Mouse (Mus musculus) lung, embryonic 14.5 days (tissue): ENCODE data around the gene Slc22a5. TPM values are rescaled to one million over a fixed set of nuclear protein-coding genes. Genes with fewer than 3 reads are reported as not detected.

Experiments used
- ATAC-seq: fragments of 200-750 bp; cut with Nextera tagmentation; 2 replicates; pipeline ENCODE4 v1.8.0; 2017; ENCODE audit warnings: mild to moderate bottlenecking, moderate TSS enrichment, moderate library complexity; ENCODE audit not compliant: insufficient read depth
- DNase-seq: peaks from one replicate; pipeline ENCODE4 v3.0.0-alpha.2; 2015
- H3K27ac ChIP-seq: fragments of 300-500 bp; sonication (generic); 2 replicates; pipeline ENCODE4 v1.5.1; 2014; ENCODE audit warnings: low read depth, mild to moderate bottlenecking, moderate library complexity
- H3K27me3 ChIP-seq: fragments of 300-500 bp; sonication (generic); 2 replicates; pipeline ENCODE4 v1.6.1; 2014; ENCODE audit warnings: low read length, control low read depth; ENCODE audit not compliant: insufficient read depth
- H3K36me3 ChIP-seq: fragments of 300-500 bp; sonication (generic); 2 replicates; pipeline ENCODE4 v1.6.1; 2014; ENCODE audit warnings: control low read depth; ENCODE audit not compliant: insufficient read depth
- H3K4me1 ChIP-seq: fragments of 300-500 bp; sonication (generic); 2 replicates; pipeline ENCODE4 v1.6.1; 2014; ENCODE audit warnings: antibody characterized with exemption, control low read depth; ENCODE audit not compliant: insufficient read depth
- H3K4me2 ChIP-seq: fragments of 300-500 bp; sonication (generic); 2 replicates; pipeline ENCODE4 v1.6.1; 2014; ENCODE audit warnings: mild to moderate bottlenecking
- H3K4me3 ChIP-seq: fragments of 300-500 bp; sonication (generic); 2 replicates; pipeline ENCODE4 v1.5.1; 2014; ENCODE audit warnings: low read depth, low read length
- H3K9ac ChIP-seq: fragments of 300-500 bp; sonication (generic); 2 replicates; pipeline ENCODE4 v1.6.1; 2014
- H3K9me3 ChIP-seq: fragments of 300-500 bp; sonication (generic); 2 replicates; pipeline ENCODE4 v1.6.1; 2016; ENCODE audit warnings: low read depth, low read length, control low read depth
- CTCF ChIP-seq: IDR thresholded peaks from 2 replicates; pipeline ENCODE4 v1.5.1; 2016; ENCODE audit warnings: antibody characterized with exemption, low read depth
- WGBS: fragments of 180-500 bp; shearing (Covaris S2); extraction: QIAGEN DNeasy Blood & Tissue Kit; methylation state at CpG from one replicate; pipeline ENCODE4 v1.1.7; 2014; 5-methylcytosine and 5-hydroxymethylcytosine counted together
- polyA plus RNA-seq: library from polyadenylated mRNA; unstranded; fragments of >200 nt; fragmentation: Nextera tagmentation; extraction: Ambion mirVana; gene quantifications from 2 replicates; pipeline ENCODE4 v1.2.1, GENCODE M21; 2014

Slc22a5 gene
- polyA plus RNA-seq, 1 experiment from 2014 or later: 7.6 TPM

DNA sequence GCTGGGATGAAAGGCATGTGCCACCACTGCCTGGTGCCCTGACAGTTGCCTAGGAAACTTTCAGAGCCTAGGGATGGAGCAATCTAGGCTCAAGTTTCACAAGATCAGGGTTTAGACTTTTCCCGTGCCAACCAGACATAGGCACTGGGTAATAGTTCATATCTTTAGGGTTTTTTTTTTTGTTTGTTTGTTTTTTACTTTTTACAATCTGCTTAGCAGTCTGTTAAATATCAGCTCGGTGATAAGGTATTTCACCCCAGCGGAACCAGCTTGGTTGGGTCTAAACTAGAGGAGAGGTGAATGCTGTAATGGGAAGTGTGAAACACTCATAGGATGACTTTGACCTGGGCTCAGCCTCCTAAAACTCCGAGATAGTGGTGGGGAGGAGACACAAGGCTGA is 19.6 kb upstream of the Slc22a5 start:
- Histone ChIP-seq H3K27me3 (no peaks in the 10 kb centered on the region), H3K4me3 (no peak overlapping the region), H3K4me1 (no peaks in the 10 kb centered on the region), H3K27ac (no peak overlapping the region), H3K9me3 (no peaks in the 10 kb centered on the region), H3K4me2 (no peak overlapping the region), H3K9ac (no peak overlapping the region), H3K36me3 (no peaks in the 10 kb centered on the region)
- 64% methylated on average over 4 of the region's 4 CpGs for WGBS
- ATAC-seq: no peak
- DNase-seq: no peak
- no peak for TF ChIP-seq CTCF

DNA sequence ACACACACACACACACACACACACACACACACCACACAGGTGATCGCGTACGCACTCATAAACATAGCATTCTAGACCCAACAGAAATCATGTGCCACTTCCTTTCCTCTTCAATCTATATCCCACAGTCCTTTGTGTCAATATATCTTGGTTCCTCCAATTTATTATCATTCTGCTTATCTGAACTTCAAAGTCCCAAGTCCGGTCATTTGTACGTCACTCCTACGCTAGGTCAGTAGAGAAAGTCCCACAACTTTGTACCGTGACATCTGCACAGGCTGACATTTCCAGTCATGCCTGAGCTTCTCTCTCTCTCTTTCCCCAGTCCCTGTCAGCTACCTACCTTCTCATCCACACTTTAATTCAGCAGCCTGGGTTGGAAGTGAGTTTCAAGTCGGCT is 17.2 kb upstream of the Slc22a5 start:
- WGBS: 75% methylated on average over 8 of the region's 8 CpGs
- no peaks in the 10 kb centered on the region for H3K9me3 ChIP-seq
- no peaks in the 10 kb centered on the region for H3K36me3 ChIP-seq
- H3K4me1 ChIP-seq: peaks cover 3% of the 10 kb centered on the region
- DNase-seq (no peak), ATAC-seq (no peak)
- no peaks in the 10 kb centered on the region for H3K27me3 ChIP-seq
- no peak overlapping the region for H3K9ac ChIP-seq
- H3K4me2 ChIP-seq: no peak overlapping the region
- TF ChIP-seq CTCF: no peak
- no peak overlapping the region for H3K27ac ChIP-seq
- no peak overlapping the region for H3K4me3 ChIP-seq

DNA sequence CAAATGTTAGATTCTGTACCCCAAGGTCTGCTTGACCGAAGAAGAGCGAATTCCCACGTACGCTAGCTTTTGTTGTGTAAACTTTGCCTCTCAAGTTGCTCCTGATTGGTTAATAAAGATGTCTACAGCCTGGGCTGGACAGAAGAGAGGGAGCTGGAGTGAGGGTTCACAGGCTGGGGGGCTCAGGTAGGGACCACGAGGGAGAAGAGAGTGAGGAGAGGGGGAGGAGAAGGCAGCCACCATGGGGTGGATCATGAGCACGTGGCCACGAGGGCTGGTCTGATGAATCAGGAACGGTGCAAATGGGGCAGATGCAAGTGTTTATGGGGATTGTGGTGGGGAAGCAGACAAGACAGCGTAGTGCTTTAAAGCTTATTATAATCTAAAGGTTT is 13.1 kb upstream of the Slc22a5 start:
- Histone ChIP-seq H3K9ac (no peak overlapping the region), H3K4me1 (peaks cover 3% of the 10 kb centered on the region), H3K27me3 (no peaks in the 10 kb centered on the region), H3K27ac (no peak overlapping the region), H3K36me3 (no peaks in the 10 kb centered on the region), H3K4me2 (peak overlapping the region; percentile 5; the same call in 1 of the 2 replicates), H3K9me3 (no peaks in the 10 kb centered on the region), H3K4me3 (no peak overlapping the region)
- WGBS: 53% methylated on average over 9 of the region's 9 CpGs
- ATAC-seq: no peak
- DNase-seq: no peak
- TF ChIP-seq CTCF: no peak

DNA sequence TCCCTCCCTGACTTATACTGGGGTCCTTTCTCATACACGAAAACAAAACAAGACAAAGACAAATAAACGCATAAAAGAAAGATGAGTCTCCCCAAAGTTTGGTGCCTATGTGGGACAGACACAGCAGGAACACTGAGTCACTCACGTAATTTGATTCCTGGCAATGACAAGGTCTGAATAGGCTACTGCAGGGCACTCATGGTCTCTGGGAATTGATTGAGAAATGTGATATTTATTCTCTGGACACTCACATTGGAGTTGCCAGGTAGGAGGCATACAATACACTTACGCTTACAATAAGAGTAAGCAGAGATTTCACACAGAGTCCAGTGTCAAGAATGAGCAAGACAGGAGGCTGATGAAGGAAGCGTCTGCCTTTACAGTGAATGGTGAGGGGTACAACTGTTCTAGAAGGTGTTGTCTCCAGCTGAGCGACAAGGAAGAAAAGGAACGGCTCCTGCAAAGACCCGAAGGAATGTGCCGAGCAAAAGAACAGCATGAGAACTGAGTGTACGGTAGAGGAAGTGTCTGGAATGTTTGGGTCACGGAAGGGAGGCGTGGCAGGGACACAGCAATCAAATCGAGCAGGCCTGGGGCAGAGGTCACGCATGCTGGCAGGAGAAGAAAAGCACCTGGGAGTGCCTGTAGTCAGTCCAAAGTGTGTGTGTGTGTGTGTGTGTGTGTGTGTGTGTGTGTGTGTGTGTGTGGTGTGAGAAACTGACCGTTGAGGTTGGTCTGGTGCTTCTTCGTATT is 12.5 kb upstream of the Slc22a5 start:
- Histone ChIP-seq H3K4me3 (no peak overlapping the region), H3K27me3 (no peaks in the 10 kb centered on the region), H3K27ac (no peak overlapping the region), H3K9me3 (no peaks in the 10 kb centered on the region), H3K4me2 (peak overlapping the region; percentile 5; the same call in 1 of the 2 replicates), H3K36me3 (no peaks in the 10 kb centered on the region), H3K4me1 (peaks cover 3% of the 10 kb centered on the region), H3K9ac (no peak overlapping the region)
- DNase-seq (peak; percentile 69), ATAC-seq (no peak; the same call in 1 of the 2 replicates)
- TF ChIP-seq CTCF: no peak
- 18% methylated on average over 16 of the region's 16 CpGs for WGBS

GRCm38 (mm10) chr11:53902741-53903140 is 11.3 kb upstream of the Slc22a5 start:
- TF ChIP-seq CTCF: no peak
- no peak for DNase-seq
- WGBS: 85% methylated on average over 14 of the region's 14 CpGs

GRCm38 (mm10) chr11:53900991-53901390 is 9.5 kb upstream of the Slc22a5 start:
- TF ChIP-seq CTCF: no peak
- H3K4me1 ChIP-seq: peaks cover 3% of the 10 kb centered on the region
- H3K9ac ChIP-seq: no peak overlapping the region
- no peak overlapping the region for H3K4me2 ChIP-seq
- no peaks in the 10 kb centered on the region for H3K36me3 ChIP-seq
- H3K27me3 ChIP-seq: no peaks in the 10 kb centered on the region
- H3K27ac ChIP-seq: no peak overlapping the region
- DNase-seq (no peak), ATAC-seq (no peak)
- 37% methylated on average over 1 of the region's 1 CpGs for WGBS
- H3K9me3 ChIP-seq: no peaks in the 10 kb centered on the region
- no peak overlapping the region for H3K4me3 ChIP-seq

More at GRCm38 (mm10) chr11:53902741-53903140, 11.3 kb upstream of the Slc22a5 start:
- ATAC-seq: no peak
- H3K27ac ChIP-seq: no peak overlapping the region
- H3K27me3 ChIP-seq: no peaks in the 10 kb centered on the region
- H3K36me3 ChIP-seq: no peaks in the 10 kb centered on the region
- no peak overlapping the region for H3K9ac ChIP-seq
- H3K9me3 ChIP-seq: no peaks in the 10 kb centered on the region
- no peak overlapping the region for H3K4me2 ChIP-seq
- peaks cover 3% of the 10 kb centered on the region for H3K4me1 ChIP-seq
- no peak overlapping the region for H3K4me3 ChIP-seq

DNA sequence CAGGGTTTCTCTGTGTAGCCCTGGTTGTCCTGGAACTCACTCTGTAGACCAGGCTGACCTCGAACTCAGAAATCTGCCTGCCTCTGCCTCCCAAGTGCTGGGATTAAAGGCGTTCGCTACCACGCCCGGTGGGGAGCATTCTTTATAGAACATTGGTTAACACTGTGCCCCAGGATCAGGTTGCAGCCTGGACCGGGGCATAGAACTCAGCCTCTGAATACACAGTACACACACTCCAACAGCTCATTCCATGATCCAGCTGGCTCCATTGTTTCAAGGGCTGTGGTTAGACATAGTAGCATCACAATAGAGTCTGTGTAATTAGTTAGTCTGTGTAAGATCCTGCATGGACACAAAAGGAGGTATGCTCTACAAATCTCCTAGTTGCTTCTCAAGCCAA is 8.5 kb upstream of the Slc22a5 start:
- peaks cover 3% of the 10 kb centered on the region for H3K4me1 ChIP-seq
- H3K36me3 ChIP-seq: no peaks in the 10 kb centered on the region
- no peak overlapping the region for H3K9ac ChIP-seq
- no peak overlapping the region for H3K4me3 ChIP-seq
- 90% methylated on average over 6 of the region's 6 CpGs for WGBS
- no peaks in the 10 kb centered on the region for H3K9me3 ChIP-seq
- no peak overlapping the region for H3K27ac ChIP-seq
- ATAC-seq (no peak), DNase-seq (no peak)
- no peak overlapping the region for H3K4me2 ChIP-seq
- no peaks in the 10 kb centered on the region for H3K27me3 ChIP-seq
- no peak for TF ChIP-seq CTCF

DNA sequence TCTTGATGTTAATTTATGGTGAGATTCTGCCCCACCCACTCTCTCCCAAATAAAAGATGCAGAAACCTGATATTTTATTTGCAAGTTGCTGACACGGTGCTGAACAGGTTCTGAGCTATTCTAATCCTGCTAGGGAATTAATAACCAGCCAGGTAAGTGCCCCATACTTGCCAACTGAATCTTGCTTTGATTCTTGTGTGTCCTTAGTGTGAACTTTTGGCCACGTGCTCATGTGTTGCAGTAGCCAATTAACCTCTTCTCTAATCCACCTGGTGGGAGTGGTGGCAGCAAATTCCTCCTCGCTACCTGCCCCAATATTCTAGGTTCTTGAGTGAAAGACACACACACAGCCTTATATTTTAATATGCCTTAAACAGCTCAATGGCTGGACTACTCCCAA is 7.5 kb upstream of the Slc22a5 start:
- DNase-seq: no peak
- 51% methylated on average over 3 of the region's 3 CpGs for WGBS
- no peaks in the 10 kb centered on the region for H3K9me3 ChIP-seq
- H3K27me3 ChIP-seq: no peaks in the 10 kb centered on the region
- no peak overlapping the region for H3K9ac ChIP-seq
- ATAC-seq: no peak
- H3K27ac ChIP-seq: no peak overlapping the region
- no peak for TF ChIP-seq CTCF
- no peaks in the 10 kb centered on the region for H3K36me3 ChIP-seq
- H3K4me2 ChIP-seq: no peak overlapping the region
- H3K4me1 ChIP-seq: no peaks in the 10 kb centered on the region; the same call in 1 of the 2 replicates
- no peak overlapping the region for H3K4me3 ChIP-seq
